Mouse (Mus musculus): ENCODE results near the gene Fbxo31.
"Not testable (repeated sequence)": the region's sequence is repeated elsewhere in the genome, so short reads cannot be mapped to it uniquely, and the experiment has no call there.

The Fbxo31 gene

GRCm38 (mm10) chr8:121578676-121579451 is at the start of gene Fbxo31:
Gene Fbxo31 (minus strand): TSS chr8:121578806.
- DNase-seq (ENCODE audit: low spot score in 2 of 2) = peak; percentile 76 to 90

- no peak for DNase-seq (ENCODE audit: low spot score in 2 of 2)
These were observed 44.4 kb upstream of the Fbxo31 start for GRCm38 (mm10) chr8:121623043-121623442.

GRCm38 (mm10) chr8:121621879-121622278 is 43.3 kb upstream of the Fbxo31 start:
- no peak for DNase-seq (ENCODE audit: low spot score in 2 of 2)

- DNase-seq (ENCODE audit: low spot score in 2 of 2) = peak in 1 of 2 experiments; percentile 34
These were observed 42.4 kb upstream of the Fbxo31 start for GRCm38 (mm10) chr8:121620801-121621516.

GRCm38 (mm10) chr8:121619401-121619995 is 40.9 kb upstream of the Fbxo31 start:
- no peak for DNase-seq (ENCODE audit: low spot score in 2 of 2)

GRCm38 (mm10) chr8:121613419-121613818 is 34.8 kb upstream of the Fbxo31 start:
- no peak for DNase-seq (ENCODE audit: low spot score in 2 of 2)

- no peak for DNase-seq (ENCODE audit: low spot score in 2 of 2)
These were observed 31.3 kb upstream of the Fbxo31 start for GRCm38 (mm10) chr8:121609916-121610315.

- no peak for DNase-seq (ENCODE audit: low spot score in 2 of 2)
These were observed 30.6 kb upstream of the Fbxo31 start for GRCm38 (mm10) chr8:121609251-121609650.

GRCm38 (mm10) chr8:121607661-121608060 is 29.1 kb upstream of the Fbxo31 start:
- no peak for DNase-seq (ENCODE audit: low spot score in 2 of 2)

GRCm38 (mm10) chr8:121603801-121604200 is 25.2 kb upstream of the Fbxo31 start:
- no peak for DNase-seq (ENCODE audit: low spot score in 2 of 2)

GRCm38 (mm10) chr8:121602860-121603259 is 24.3 kb upstream of the Fbxo31 start:
- DNase-seq (ENCODE audit: low spot score in 2 of 2) = peak in 1 of 2 experiments; percentile 72

- no peak for DNase-seq (ENCODE audit: low spot score in 2 of 2)
These were observed 23.8 kb upstream of the Fbxo31 start for GRCm38 (mm10) chr8:121602411-121602810.

GRCm38 (mm10) chr8:121599842-121600241 is 21.2 kb upstream of the Fbxo31 start:
- DNase-seq (ENCODE audit: low spot score in 2 of 2) = no peak

- peak; percentile 63 to 86 for DNase-seq (ENCODE audit: low spot score in 2 of 2)
These were observed 20.3 kb upstream of the Fbxo31 start for GRCm38 (mm10) chr8:121598892-121599291.

- no peak for DNase-seq (ENCODE audit: low spot score in 2 of 2)
These were observed 19.6 kb upstream of the Fbxo31 start for GRCm38 (mm10) chr8:121598190-121598589.

GRCm38 (mm10) chr8:121597492-121597891 is 18.9 kb upstream of the Fbxo31 start:
- not testable (repeated sequence) for DNase-seq (ENCODE audit: low spot score in 2 of 2)

- no peak for DNase-seq (ENCODE audit: low spot score in 2 of 2)
These were observed 15.4 kb upstream of the Fbxo31 start for GRCm38 (mm10) chr8:121593983-121594382.

- no peak for DNase-seq (ENCODE audit: low spot score in 2 of 2)
These were observed 14.7 kb upstream of the Fbxo31 start for GRCm38 (mm10) chr8:121593293-121593692.

- peak in 1 of 2 experiments; percentile 24 for DNase-seq (ENCODE audit: low spot score in 2 of 2)
These were observed 12.8 kb upstream of the Fbxo31 start for GRCm38 (mm10) chr8:121591178-121592066.

GRCm38 (mm10) chr8:121590203-121591177 is 11.9 kb upstream of the Fbxo31 start, which contains the start of gene Map1lc3b:
Gene Map1lc3b (plus strand): TSS chr8:121590361.
- DNase-seq (ENCODE audit: low spot score in 2 of 2) = peak; percentile 97 to 98

Measured in cerebellum, postnatal 4 days (tissue).